Mouse (Mus musculus) cerebellum, adult (tissue): ENCODE measurements around the gene Ccr1.

Source experiments
- ATAC-seq: cut with Nextera tagmentation; 2 replicates; pipeline ENCODE4 v1.9.2; 2017; ENCODE audit warnings: mild to moderate bottlenecking, moderate library complexity, mixed read lengths; ENCODE audit not compliant: insufficient number of reproducible peaks, low FRiP score, low TSS enrichment

Gene Ccr1

DNA sequence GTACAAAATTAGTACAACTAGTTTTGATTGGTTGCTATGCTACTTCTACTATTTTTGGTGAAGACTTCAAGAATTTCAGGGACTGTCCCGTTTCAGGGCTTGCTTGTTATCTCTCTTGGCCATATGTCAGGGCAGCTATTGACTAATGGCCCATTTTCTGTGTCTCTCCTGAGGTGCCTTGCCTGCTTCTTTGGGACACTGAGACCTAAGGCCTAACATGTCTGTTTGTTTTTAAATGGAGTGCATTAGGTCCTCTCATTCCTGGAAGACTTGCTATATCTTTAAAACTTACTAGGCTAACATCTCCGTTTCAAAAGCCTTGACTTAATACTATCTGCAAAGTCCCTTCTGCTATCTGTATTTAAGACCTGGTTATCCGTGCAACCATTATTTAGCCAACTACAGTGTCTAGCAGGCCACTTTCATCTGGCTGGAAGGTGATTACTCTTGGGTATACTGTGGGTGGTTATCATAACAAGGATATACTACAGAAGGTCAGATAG is 10.5 kb downstream of the Ccr1 start:
- ATAC-seq: no peak

DNA sequence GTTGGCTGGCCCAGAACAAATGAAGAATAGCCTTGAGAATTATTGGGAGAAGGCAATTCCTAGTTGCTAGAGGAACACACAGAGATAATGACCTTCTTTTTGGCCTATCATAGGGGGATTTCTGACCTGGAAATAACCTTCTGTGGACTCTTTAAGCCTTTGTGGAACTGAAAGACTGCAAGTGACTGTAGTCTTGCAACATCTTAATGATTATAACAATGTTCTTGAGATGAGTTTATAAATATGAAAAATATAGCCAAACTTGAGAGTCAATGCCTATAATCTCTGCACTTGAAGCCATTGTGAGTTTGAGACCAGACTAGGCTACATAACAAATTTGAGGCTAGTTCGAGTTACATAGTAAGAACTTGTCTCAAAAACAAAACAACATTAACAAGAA is 11.6 kb downstream of the Ccr1 start:
- ATAC-seq: no peak

GRCm38 (mm10) chr9:123953551-123953950 is 14.9 kb downstream of the Ccr1 start:
- ATAC-seq: no peak

DNA sequence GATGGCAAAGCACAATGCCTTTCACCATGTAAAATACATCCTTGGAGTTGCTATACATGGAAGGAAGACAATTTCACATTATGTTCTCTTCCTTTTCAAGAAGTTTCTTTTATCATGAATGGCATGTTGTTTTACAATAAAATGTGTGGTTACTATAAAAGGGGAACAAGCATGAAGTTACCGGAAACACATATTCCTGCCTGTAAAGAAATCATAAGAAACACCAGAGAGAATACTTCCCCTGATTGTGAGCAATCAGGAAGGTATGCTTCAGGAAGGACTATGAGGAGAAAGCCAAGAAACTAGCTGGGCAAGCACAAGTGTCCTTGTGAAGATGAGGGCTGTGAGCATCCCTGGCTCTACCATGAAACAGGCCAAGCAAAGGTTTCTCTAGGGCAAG is 17.3 kb downstream of the Ccr1 start:
- no peak for ATAC-seq

GRCm38 (mm10) chr9:123949432-123949831 is 19.1 kb downstream of the Ccr1 start:
- ATAC-seq: no peak

DNA sequence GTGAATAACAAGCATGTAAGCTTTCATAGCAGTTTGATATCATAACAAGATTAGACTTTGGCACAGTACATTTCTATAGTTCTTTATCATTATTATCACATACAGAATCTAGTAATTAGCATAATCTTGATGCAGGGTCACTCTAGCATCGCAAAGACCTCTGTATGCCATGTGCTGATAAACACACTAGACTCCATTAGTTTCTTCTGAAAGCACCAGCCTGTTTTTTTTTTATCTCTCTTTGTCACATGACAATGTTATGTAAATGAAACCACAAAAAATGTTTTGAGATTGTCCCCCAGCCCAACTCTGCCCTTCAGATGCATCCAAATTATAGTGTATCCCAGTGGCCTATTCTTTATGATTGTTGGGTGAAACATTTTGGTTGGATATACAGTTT is 20.7 kb downstream of the Ccr1 start:
- no peak for ATAC-seq

DNA sequence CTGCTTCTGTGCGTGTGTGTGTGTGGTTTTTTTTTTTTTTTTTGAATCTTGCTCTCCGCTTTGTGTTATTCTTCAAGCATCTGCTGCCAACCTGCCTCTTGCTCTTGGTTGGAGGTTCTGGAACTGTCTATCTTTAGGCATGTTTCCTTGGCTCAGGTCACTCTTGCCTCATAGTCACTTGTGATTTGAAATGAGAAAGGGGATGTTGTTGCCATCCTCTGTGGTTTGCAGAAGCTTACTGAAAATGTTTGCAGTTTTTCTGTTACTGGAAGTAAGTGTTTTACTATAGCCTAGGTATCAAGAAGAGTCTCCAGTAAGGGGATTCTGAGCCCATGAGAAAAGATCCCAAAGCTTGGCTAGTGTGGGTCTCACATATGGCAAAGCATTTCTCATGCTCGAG is 26.5 kb downstream of the Ccr1 start:
- no peak for ATAC-seq

DNA sequence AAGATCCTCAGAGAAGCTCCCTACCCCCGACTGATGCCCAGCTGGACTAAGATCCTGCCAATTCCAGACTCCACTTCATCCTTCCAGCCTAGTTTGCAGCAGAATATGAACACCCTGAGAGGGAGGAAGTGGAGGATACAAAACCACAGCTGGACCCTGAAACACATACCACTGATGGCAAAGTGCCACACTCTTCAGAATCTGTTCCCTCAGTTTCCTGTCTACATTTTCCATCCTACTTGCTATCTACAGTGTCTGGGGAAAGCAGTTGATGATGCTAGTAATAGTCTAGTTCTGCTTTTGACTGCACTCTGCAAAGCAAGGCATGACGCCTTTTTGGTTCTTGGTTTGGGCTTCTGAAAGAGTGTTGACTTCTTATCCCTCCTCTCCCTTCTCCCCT is 27.2 kb downstream of the Ccr1 start:
- ATAC-seq: no peak

DNA sequence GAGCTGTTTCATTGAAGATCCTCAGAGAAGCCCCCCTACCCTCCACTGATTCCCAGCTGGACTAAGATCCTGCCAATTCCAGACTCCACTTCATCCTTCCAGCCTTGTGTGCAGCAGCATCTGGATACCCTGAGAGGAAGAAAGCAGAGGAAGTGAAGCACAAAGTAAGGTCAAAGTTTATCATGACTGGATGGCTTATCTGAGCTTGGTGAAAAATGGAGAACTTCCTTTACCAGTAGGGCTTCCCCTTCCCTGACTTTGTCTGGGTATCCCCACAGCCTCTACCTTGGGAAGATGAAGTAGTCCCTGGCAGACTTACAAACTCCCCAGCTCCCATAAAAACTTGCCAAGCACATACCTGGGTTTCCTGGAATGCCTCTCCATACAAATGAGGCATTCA is 27.9 kb downstream of the Ccr1 start:
- ATAC-seq: no peak

- ATAC-seq: no peak
Observed at GRCm38 (mm10) chr9:123940168-123940567, 28.3 kb downstream of the Ccr1 start.

DNA sequence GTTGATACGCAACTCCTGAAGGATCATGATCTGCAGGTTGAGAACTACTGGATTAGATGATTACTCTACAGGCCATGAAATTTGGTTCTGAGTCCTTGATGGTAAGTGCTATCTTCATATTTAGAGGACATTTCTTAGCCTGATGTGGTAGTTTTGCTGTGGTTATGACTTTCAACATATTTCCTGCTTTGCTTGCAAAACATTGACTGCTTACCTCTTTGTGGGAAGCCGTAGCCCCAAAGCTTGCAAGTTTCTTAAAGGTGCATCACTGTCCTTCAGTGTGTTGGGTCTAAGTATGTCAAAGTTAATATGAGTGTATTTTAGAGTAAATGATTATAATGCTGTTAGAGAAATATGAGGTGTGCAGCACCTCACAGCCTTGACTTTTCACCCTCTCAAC is 30.5 kb downstream of the Ccr1 start:
- ATAC-seq: no peak

DNA sequence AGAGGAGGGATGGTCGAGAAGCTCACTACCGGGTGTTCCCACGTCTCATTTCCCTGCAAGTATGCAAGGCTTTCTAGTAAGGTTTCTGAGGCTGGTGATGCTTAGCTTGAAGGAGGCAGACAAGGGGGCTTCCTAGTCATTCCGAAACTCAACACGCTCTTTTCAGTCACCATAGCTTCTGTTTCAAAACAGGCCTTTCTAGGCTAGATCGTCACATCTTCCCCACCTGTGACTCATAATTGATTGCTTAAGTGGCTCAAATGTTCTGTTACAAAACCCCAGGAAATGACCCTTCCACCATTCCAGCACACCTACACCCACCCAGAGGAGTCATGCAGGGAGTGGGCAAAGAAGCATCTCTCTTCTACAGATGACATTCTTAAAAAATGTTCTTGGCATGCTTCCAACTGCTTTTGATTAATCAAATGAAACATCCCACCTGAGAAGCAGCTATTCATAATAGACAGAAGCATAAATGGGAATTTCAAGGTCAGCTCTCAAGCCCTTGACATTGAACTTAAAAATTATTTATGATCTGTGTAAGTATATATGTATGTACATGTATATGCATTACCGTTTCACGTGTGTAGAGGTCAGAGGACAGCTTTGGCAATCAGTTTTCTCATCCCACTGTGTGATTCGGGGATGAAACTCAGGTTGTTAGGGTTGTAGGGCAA is 31.8 kb downstream of the Ccr1 start:
- no peak for ATAC-seq

GRCm38 (mm10) chr9:123935776-123936175 is 32.7 kb downstream of the Ccr1 start:
- no peak for ATAC-seq

DNA sequence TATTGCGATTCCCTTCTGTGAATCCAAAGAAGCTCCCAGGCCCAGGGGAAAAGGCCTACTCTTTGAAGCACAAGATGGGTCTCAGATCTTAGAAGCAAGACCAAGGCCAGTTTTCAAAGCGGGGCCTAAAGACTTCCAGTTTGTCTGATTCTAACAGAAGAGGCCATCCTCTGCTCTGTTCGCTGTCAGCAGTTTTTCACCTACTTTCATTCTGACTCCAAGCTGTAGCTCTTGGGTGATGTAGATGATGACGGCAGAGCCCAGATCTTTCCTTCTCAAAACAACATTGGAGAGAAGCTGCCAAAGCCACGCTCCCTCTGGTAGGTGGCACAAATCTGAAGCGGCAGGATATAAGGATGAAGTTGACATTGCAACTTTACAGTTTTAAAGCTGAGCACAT is 33.1 kb downstream of the Ccr1 start:
- no peak for ATAC-seq

DNA sequence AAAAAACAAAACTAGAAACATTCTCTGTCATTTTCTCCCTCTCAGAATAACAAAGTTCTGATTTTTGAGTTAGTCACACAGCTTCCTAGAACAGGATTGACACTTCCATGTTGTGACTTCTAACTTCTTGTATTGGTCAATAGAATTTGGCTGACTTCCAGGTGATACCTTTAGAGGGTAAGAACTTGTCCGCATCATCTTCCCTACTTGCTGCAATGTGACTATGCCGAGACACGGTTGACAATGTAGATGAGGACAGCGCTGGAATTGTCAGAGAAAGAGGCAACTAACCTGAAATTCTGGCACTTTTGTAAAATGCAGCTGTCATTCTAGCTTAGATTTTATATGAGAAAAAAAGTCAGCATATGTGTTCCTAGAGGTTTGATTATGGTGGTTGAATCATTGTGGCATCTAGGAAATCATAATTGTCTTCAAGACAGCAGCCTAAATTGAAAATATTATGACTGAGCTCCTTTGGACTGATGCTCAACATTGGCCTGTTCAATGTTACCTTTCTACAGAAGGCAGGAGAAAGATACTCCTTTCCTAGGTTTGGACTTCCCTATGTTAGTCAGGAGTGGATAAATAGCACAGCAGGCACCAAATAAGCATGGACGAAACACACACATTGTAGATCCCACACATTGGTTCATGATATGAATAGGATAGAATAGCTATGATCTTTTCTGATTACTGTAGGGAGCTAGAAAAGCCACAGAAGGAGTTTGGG is 34.6 kb downstream of the Ccr1 start:
- ATAC-seq: no peak

DNA sequence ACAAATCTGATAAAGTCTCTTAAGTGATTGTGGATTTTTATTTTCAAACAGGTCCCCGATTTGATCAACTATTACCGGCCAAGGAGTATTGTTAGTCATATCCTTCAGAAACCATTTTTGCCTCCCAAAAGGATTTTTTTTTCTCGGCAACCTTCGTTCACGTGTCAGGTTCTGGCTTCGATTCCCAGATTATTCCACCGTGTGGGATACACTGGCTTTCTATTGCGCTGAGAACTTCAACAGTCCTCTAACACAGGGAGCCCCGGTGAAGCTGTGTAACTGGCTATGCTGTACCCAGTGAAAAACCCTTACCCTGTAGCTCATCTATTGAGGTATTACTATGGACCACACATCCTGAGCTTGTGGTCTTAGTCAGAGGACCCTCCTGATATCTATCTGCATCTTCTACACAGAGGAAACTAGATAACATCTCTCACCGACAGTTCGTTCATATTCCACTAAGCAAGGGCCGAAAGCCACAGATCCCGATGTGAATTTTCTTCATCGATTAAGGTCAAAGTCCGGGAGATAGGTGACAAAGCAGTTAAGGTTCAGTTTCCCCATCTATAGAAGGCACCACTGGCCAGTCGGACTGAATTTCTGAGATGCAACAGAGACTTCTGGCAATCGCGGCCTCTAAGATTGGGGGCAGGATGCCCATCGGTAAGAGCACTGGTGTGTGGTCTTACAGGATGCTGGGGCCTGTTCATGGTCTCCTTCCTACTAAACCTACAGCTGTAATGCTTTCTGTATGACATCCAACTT is 35.4 kb downstream of the Ccr1 start:
- no peak for ATAC-seq

DNA sequence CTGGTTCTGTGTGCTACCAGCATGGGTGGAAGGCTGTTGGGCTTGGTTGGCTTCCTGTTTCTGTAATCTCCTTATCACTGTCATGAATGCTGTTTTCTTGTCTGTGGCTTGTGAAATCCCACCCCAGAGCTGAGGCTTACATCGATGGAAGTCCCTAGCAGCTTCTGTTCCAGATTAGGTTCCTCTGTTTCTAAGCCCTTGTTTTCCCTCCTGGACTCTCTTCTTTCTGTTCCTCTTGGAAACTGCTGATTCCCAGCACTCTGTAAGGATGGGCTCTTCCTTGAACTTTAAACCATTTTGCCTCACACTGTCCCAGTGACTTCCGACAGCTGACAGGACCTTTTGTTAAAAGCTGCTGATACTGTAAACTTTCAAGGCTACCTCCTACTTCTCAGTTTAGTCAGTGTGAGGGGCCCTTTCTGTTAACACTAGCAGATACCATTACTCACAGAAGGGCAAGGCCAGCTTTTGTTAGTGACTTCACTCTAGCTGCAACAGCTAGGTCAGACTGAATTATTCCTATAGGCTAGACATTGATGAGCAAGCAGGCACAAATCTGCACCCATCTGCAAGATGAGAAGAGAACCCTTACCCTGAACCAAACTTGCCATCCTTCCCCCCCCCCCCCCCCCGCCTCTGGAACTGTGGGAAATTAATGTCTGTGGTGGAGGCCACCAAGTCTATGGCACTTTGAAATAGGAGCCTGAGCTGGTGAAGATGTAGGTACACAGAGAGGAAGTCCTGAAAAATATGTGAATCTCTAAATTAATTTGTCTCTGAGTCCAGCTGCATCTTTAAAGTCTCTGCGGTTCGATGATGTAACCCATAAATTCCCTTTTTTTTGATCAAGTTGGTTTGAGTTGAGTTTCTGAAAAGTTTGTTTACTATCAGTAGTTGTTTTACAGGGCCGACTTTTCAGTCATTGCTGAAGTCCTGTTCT is 36.5 kb downstream of the Ccr1 start:
- no peak for ATAC-seq

DNA sequence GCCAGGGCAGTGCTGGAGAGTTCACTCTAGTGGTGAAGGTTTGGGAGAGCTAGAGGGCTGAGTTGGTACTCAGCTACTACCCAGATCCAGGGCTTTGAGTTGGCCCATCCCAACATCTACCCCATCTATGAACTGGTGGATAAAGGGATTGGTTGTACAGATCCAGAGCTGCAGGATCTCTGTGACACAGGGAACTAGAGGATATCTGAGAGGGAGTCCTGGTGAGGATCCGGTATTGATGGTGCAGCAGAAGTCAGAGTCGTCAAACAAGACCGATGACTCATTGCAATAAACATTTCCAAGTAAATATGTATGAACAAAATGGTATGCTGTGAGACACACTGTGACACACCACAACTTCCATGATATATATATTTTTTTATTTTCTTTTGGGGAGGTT is 37.6 kb downstream of the Ccr1 start:
- no peak for ATAC-seq

GRCm38 (mm10) chr9:123930476-123930875 is 38.0 kb downstream of the Ccr1 start:
- ATAC-seq: no peak

DNA sequence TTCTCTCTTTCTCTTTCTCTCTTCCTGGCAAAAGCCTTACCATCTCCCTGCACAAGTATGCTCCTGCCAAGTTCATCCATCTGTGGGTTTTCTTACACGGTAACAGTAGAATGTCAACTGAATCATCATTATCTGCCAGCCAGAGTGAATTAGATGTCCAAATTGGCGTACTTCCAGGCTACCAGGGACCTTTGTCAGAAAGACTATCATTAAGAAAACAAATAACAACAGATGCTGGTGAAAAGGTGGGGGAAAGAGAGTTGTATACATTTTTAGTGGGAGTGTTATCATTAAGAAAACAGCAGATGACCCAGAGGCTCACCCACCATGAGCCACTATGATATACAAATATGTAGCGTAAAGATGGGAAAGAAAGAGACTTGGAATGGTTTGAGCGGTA is 38.6 kb downstream of the Ccr1 start:
- ATAC-seq: no peak
